Mouse (Mus musculus) left cerebral cortex, adult 18-20 months (tissue): ENCODE measurements at regions not wholly inside any gene's neighbourhood (a gene's known extent, or its start where the extent isn't known, plus 50 kb on each side); places are given as distances from the start of the nearest gene placed in this dataset.

Experiments used
- DNase-seq, 2 experiments: peaks; one replicate each; pipeline ENCODE4 v3.0.0; 2021 to 2022; ENCODE audit warnings: low spot score in 2 of 2, mixed read lengths in 1 of 2

DNA sequence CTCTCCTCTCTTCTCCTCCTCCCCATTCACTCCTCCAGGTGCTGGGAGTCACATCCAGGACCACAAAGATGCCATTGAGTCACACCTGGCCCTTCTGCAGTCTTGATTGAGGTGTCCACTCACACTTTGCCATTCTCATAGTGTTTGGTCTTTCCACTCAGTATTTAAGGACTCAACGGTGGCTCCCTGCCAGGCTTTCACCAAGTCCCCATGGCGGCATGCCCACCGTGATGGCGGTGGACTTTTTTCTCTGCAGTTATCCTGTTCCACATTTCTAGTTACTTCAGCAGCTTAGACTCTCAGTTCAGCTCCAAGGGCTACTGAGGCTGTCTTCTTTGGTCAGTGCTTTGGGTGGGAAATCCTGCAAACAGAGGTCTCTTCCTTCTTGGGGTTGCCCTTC lies 189.9 kb downstream of the Cbln1 start:
- no peak for DNase-seq

DNA sequence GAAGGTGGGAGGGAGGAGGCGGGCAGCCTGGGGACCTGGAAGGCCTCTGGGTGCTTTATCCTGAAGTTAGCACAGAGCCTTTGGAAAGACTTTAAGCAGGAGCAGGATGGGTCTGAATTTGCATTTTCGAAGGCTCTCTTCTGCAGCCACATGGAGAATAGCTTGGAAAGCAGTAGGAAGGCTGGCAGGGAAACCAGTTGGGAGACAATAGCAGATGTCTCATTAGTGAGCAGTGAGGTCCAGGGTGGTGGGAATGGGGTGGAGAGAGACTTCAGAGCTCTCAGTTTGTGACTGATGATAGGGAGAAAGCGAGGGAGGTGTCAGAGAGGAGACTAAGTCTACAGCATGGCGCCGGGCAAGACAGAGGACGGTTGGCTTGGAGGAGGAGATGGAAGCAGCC lies 199.1 kb downstream of the Cbln1 start:
- no peak for DNase-seq

DNA sequence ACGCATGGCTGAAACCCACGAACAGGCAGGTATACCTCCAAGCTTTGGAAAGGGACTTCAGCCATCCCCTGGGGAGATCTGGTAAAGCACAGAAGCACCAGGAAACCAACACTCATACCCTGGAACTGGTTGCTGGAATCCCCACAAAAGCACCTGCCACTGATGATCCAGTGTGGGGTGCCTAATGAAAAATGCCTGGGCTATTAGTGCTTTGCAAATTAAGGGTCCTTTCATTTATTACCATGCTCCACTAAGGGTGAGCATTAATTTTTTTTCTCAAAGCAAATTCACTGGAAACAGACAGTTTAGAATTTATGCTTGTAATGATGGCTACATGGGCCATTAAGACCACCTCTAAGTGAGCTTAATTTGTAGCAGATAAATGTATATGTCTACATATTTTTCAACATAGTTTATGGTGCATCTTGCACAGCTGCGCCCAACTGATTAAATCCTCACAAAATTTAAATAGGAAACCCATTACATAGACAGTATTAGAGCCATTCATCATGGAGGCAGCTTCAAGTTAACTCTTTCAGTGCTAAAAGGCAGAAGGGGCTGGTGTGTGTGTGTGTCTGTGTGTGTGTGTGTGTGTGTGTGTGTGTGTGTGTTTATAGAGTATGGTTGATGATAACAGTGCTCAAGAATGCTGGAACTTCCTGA lies 201.8 kb downstream of the Cbln1 start:
- no peak for DNase-seq

DNA sequence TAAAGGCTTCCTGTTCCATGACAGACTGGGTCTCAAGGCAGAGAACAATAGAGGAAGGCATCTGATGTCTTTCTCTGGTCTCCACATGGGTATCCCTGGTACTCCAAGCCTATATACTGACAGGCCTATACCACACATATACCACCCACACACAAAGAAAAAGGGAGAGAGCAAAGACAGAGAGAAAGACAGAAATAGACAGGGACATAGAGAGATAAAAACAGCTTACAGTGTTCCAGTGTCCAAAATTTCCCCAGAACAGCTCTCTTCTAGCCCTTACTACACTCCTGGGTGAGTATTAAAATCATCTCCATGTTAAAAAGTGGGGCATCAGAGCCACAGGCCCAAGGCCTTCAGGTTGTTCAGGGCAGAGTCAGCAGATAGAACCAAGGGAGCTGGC lies 204.2 kb downstream of the Cbln1 start:
- no peak for DNase-seq

DNA sequence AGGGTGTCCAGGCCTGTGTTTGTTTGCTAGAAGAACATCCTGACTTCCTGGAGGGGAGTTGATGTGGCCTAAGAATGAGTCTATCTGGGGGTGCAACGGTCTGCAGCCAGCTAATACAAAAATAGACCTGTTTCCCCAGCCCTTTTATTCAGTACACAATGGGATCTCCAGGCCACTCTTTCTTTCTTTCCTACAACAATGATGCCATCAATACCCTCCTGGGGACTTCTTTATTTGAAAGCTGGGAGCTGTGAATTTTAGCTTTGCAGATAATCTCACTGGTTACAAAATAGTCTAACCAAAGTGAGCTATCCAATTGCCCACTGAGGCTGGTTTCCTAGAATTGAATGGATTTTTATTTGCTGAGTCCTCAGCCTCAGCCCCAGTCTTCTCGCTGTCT lies 207.4 kb downstream of the Cbln1 start:
- no peak for DNase-seq

DNA sequence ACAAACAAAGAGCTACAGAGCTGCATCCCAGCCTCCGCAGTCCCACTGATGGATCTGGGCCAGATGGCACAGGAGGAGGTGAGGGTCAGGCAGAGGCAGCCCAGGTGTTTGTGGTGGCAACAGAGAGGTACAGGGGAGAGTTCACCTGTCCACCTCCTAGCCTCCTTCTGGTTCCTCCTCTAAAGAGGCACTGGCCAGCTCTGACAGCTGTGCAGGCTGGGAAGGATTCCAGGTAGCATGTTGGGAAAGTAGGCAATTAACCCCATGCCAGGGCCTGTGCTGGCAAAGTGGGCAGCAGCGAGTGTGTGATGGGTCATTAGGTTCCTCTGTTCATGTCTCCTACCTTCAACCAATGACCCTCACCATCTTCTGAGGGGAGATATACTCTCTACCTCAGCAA lies 212.1 kb downstream of the Cbln1 start:
- no peak for DNase-seq

DNA sequence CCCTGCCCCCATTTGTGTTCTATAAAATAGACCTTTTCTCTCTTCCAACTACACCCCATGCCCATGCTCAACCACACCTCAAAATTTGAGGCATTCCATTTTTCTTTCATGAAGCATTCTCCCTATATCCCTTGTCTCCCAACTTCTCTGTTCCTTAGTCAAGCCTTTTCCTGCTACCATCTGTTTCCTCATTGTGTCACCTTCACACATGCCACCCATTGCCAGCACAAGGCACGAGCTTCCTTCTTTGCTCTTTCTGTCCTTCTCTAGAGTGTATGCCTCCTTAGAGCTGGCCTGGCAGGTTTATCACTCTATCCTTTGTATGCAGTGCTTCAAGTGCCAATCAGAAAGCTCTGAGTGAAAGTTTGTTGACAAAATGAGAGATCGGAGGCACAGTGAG lies 229.7 kb downstream of the Cbln1 start:
- peak in 1 of 2 experiments; percentile 15 for DNase-seq

DNA sequence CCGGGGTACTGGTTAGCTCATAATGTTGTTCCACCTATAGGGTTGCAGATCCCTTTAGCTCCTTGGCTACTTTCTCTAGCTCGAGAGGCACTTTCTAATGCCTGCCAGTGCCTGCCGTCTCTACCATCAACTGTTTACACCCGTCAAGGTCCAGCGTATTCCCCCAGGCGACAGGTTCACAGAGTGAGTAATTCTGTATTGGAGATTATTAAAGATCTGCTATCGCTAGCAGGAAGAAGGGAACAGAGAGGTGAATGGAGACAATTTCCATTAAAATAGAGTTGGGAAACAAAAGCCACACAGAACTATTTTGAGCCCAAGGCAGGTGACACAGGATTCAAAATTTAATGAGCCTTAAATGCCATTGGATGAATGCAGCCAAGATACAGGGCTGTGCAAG lies 235.2 kb downstream of the Cbln1 start:
- DNase-seq = no peak

DNA sequence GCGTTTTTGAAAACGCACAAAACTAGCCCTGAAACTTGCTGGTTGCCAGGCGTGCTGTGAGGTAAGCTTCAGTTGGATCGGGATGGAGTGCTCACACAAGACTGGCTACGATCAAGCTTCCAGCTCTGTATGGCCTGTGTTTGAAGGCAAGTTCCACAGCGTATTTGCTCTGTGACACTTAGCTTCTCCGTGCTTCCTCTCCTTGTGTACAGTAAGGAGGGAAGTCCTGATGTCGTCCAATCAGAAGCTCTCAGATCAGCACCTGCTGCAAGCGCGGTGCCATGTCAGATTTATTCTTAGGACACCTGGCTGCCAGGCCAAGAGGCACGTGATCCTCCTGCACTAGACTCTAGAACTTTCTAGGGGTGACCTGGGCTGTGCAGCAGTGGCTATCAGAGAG lies 236.0 kb downstream of the Cbln1 start:
- DNase-seq = no peak

DNA sequence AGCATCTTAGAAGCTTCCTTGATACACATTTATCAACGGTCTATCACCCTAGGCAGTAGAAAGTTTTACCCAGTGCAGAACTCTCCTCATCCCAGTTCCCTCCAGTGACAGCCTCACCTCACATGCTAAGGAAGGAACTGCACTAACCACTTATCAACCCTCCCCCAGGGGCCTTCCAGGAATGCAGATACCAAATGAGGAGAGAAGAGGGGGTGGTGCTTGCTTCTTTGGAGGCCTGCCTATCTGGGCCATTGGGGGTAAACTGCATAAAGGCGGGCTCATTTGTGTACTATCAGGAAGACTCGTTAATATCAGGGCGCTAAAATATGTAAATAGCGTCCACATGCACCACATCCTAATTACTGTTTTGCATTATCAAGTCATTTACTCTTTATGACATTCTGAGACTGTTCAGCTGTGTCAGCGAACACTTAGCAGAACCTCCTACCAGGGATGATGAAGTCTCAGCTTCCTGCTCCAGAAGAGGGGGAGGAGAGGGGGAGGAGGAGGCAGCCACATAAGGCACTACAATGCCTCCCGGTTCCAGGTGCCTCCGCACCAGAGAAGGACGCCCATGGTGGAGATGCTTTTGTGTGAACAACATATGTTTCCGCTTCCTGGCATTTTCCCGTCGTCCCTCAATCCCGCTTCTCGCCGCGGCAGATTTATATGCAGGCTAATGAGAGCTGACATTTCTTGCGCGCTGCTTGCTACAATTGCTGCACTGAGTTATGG lies 236.9 kb downstream of the Cbln1 start:
- DNase-seq = peak; percentile 48 to 56

DNA sequence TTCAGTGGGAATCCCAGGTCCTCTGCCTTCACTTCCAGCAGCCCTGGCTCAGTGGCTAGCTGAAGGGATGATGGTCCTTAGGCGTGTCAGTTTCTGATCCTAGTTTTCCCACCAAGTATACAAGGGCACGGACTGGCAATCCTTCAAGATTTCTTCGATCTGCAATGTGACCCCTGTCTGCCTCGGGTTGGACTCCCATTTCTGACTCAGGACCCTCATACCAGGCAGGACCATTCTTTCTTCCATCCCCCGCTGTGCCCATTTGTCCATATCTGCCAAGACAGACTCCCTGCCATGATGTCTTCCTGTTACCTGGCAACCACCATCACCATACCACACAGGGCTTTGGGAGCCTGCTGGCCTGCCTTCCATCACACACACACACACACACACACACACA lies 238.1 kb downstream of the Cbln1 start:
- DNase-seq = no peak

DNA sequence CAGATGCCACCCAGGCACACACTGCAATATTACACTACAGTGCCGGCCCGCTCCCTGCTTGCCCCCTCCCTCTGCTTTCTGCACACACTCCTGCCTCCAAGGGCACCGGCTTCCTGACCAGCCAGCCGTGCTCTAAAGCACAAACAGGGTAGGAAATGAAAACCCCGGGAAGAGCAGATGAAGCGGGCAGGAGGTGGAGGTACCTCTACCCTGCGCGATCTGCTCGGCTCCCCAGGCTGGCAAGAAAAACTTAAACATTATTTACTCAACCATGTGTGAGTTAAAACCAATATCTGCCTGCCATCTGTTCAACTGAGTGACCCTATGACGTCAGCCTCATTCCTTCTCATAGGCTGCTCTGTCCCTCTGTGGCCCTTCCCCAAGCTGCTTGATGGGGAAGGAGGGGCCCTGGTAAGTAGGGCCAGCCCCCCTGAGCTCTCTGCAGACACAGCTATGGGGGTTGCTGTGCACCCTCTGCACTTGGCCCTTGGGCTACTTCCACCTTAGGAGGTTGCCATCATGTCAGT lies 238.5 kb downstream of the Cbln1 start:
- DNase-seq = no peak

DNA sequence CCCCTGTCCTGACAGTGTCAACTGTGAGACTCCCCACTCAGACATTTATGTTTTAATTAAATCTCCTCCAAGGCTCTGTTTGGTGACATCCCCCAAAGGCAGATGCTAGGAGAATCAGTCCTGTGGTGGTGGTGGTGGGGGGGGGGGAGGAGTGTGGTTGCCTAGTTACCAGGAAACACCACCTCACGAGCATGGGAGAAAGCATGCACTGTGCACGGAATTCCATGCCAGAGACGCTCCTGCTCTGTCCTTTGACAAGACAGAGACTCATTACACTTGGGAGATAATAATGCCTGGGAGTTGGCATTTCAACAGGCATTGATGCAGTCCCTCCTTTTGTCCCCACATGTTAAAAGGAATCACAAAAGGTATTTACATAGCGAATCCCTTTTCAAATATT lies 240.6 kb downstream of the Cbln1 start:
- no peak for DNase-seq

DNA sequence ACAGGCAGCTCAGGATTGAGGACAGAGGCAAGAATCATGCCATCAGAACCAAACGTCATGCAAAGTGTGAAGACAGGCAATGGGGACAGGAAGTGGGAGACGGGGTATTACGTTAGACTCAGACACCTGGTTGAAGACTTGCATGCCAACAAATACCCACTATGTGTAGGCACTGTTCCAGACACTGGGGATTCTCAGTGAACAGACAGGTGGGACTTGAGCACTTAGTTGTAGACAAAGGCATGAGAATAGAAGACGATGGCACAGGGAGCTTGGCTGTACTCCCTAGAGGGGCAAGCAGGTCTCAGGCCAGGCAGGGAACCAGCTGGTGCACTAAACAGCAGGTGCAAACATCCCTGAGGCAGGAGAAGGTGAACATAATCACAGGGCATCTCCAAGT lies 242.3 kb downstream of the Cbln1 start:
- DNase-seq = no peak

DNA sequence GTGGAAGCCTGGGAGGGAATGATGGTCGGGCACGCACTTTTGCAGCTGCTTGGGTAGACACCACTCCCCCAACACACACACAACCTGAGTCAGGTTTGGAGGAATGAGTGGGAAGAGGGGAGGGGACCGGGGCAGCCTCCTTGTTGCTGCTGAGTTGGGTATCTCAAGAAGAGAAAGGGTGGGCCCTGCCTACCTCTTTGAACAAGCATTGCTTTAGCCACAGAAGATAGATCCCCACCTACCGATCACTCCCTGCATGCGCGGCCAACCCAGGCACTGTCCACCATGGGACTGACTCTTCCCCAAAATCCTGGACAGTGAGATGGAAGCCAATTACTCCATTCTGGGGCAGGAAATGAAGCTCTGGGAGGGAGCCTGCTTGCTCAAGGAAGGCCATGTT lies 243.2 kb downstream of the Cbln1 start:
- no peak for DNase-seq

DNA sequence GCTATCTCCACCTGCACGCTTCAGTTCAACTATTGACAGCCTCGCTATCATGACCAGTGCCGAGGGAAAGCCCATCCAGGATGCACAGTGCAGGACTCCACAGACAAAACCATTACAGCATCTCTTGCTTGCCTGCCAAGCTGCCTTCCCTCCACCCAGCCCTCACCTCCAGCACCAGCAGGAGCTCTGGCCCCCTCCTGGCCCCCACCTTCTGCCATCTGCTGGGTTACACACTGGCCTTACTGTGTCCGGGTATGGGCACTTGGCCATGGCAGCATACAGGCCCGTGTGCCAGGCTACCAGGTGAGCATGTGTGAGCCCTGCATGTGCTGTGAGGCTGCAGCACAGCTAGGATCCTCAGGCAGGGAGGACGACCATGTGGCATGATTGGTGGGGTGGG lies 243.6 kb downstream of the Cbln1 start:
- DNase-seq = no peak

DNA sequence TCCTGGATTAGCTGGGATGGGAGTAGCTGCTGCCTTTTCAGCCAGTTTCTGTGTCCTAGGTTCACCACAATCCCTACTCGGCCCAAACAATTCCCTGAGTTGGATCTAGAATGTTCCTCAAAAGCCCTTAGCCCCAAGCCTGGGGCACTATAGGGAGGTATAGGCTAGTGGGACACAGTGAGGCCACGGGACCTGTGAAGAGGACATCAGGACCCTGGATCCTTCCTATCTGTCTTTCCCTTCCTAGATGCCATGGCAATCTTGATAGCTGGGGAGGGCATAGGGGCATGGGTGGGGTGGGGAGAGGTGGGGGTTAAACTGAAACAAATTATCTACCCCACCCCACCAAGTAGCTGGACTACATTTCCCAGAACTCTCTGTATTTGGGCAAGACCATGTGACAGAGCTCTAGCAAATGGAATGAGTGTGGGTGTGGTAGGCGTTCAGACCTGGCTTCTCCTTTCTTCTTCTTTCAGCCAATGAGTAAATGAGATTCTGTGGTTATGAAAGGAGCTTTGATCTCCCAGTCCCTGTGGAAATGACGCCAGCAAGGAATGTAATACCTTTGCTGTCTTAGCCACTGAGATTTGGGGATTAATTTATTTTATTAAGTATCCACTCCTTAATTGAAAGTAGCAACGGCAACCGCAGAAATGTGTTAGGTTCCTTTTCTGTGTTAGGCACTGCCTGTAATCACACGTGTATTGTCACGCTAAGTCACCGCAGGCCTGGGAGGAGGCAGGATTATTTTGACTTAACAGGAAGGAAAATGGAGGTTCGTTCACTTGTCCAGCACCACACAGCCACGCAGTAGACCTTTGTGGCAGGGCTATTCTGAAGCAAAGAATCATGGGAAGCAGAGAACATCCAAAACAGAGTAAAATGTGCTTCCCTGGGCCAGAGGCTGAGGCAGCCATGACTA lies 246.6 kb downstream of the Cbln1 start:
- DNase-seq = no peak

DNA sequence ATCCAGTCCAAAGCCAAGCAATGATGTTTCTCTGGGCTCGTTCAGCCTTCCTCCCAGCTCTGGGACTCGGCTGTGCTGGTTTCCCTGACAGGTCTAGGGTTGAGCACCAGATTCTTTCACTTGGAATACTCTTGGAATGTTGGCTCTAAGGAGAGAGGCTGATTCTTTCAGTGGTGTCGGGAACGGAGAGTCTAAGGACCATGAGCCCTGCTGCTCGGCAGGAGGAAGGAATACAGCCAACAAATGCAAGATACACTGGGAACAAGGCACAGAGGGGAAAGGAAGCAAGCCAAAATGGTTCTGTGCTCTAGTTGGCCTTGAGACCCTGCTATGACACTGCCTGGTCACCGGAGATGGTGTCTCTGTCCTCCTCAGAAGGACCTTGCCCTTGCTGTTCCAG lies 251.8 kb downstream of the Cbln1 start:
- DNase-seq = no peak

DNA sequence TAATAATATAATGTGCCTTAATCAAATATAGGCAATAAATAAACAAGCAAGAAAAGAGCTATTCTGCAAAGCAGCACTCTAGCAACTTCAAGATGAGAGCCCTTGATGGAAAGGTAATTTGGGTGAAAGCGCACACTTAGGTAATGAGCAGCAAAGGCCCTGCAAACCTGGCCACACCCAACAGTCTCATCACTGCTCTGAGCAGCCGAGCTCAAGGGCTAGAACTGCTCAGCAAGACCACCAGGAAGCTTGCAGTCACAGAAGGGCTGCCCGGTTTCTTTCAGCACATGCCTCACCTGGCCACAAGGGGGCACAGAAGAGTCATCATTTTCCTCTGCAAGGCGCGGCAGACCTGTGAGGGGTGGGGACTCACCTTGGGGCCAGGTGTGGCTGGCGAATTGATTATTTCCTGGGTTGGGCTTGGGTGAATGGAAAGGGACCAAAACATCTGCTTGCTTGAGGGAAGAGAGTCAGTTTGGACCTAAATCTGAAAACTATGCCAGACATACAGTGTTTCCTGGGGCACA lies 253.4 kb downstream of the Cbln1 start:
- peak in 1 of 2 experiments; percentile 19 for DNase-seq

DNA sequence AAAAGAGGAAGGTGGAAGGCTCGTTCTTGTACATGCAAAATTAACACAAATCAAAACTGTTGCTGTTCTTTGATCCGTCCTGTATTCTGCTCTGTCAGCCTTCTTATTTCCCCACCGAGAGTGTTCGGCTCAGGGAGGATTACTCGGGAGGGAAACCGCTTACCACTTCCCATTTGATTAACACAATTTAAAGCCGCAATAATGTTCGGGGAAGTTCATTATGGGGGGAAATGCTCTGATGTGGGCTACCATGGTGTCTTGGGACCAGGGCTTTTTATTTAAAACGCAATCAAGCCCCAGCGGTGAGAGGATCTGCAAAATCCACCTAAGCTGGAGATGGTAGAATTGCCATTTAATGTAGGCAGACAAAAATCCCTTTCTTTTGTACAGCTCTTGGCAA lies 257.4 kb downstream of the Cbln1 start:
- no peak for DNase-seq

DNA sequence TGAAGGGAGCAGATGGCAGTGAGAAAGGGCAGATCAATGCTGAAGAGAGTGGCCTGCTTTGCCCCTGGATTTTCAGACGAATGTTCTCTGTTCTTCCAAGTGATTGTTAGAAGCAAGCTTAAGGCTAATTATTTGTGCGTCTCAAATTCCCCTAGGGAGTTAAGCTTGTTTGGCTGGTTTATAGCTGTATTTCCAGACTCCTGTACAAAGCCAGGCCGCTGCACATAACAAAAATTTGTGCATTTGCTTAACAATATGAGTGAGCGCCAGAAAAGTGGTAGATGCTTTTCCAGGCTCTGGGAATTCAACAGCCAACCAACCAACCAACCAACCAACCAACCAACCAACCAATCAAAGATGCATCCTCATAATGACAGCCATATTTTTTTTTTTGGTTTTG lies 261.9 kb downstream of the Cbln1 start:
- no peak for DNase-seq

DNA sequence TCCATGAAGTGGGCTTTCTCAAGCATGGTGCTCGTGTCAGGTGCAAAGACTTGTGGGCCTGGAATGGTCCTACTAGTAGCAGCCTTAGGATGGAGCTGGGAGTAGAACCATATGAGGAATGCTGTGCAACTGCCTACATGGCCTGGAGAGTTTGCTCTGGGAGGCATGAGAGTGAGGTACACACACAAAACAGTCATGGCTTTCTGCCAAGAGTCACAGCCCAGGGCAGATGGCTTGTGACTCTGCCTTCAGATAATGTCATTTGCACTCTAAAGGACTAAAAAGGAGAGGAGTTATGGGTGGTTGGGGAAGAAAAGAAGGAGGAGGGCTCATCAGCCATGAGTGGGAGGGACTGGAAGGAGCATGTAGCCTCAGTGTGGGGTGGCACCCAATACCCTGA lies 263.1 kb downstream of the Cbln1 start:
- no peak for DNase-seq
